Mouse (Mus musculus): ENCODE measurements around the gene Serpinf2. TPM values are rescaled to one million over a fixed set of nuclear protein-coding genes. Genes with fewer than 3 reads are reported as not detected.

The Serpinf2 gene
- polyA plus RNA-seq (2017; shearing (Covaris generic)), result not detected

DNA sequence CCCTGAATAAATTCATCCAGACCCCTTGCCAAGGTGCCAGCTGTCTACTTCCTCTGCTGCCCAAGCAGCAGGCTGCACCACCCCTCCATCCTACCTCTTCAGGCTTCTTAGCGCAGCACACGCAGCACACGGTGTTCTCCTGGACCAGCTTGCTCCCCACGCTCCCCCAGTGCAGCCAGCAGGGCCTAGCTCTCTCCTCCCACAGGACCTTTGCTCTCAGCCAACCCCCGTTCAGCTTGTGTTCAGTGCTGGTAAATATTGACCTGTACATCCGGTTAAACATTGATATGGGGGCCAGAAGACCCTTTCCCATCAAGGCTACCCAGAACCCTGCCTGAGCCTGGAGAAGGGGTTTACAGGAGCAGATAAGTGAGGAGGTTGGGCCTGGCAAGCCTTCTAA is at the start of gene Serpinf2:
Gene Serpinf2, minus strand, starts transcription at position 229 of the 400 bp plus-strand sequence.

DNA sequence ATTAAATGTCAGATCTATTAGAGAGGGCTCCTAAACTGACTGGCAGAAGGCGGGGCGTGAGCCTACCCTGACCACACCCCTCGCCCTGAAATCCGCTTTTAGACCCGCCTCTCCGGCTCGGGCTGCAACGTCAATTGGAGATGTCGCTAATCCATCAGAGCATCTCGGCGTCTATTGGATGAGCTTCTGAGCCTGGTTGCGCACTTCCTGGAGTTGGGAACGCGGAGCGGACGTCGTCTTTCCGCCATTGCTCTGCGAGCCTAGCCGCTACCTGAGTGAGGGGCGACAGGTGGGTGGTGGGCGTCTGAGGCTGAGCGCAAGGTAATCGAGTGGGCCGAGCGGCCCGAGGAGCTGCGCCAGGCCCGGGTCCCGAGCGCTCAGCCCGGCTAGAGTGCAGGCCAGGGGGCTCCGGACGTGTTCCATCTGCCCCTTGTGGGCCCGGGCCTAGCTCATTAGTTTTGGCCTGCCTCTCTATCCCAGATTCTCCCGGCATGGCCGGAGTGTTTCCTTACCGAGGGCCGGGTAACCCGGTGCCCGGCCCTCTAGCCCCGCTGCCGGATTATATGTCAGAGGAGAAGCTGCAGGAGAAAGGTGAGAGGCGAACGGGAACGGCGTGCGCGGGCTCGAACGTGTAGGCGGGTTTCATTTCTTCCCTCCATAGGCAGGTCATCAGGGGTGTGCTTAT is 47.4 kb upstream of the Serpinf2 start, which contains the start of gene Prpf8:
Gene Prpf8, plus strand, starts transcription at position 216 of the 685 bp plus-strand sequence.

DNA sequence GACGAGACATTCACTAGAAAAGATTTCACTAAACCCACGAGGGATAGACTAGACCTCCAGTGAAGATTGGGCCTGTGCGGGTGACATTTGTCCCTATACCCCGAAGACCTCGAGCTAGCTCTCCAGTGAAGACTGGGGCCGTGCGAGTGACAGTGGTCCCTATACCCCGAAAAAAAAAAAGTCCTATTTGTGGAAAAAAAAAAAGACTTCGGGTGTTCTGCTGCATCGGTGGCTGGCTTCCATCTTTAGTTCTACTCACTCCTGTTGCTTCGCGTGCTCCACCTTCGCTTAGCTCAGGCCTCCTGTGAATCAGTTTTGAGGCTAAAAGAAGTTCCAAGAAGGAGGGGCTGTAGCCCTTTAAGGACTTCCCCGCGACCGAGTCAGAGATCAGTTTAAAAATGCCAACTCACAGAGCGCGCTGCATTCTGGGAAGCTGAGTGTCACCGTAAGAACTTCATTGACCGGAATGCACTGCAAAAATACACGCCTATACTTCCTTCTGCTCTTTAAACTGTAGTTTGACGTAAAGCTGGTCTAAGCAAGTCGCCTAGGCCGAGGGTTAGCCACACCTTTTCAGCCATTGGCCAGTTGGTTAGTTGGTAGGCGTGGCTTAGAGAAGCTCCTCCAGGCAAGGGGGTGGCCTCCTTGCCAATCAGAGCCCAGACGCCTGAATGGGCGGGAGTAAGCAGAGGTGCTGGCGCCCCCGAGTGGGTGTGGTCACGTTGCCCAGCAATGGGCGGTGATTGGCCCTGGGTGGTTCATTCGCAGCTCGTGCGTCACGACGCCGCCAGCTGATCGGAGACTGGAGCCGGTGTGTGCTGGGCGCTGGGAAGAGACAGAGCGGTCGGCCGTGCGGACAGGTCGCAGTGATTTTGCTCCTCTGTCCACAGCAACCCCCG is 21.7 kb upstream of the Serpinf2 start, which contains the start of gene Tlcd2:
Gene Tlcd2, plus strand, starts transcription at position 872 of the 899 bp plus-strand sequence.

DNA sequence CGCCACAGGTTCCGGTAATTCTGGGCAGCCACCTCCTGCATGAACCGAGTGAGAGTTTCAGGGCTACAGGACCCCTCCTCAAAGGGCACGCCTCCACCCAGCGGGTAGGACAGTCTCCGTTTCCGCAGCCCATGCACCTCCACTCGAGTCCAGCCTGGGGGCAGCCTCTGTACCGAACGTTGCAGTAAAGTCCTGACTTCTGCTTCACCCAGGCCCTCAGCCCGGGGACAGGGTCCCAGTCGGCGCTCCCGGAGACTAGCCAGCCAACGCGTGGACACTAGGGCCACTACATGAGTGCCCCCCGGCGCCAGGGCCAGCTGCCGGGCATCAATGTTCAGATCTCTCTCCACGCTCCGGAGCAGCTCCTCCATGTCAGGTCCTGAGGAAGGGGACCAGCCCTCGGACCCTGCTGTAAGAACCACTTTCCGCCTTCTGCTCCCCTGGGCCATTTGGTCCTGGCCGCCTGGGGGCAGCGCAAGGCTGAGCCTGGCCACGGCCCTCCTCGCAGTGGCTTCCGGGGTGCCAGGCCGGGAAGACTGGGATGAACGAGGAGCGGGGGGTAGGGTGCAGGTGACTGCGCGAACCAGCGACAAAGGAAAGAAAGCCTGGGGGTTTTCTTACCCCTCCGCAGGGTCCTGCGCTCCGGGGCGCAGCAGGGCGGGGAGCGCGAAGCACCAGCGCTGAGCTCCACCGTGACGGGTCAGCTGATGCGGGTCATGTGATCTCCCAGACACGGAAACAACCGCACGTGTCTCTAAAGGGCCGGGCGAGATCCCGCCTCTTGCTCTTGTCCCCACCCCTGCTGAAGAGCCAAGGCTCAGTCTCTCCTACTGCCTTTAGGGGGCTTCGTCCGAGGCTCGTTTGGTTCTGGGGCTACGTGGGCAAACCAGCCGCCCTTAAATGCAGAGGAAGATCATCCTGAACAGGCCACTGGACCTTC is 14.9 kb upstream of the Serpinf2 start, which contains the start of gene Wdr81:
Gene Wdr81, minus strand, starts transcription at position 727 of the 940 bp plus-strand sequence.

DNA sequence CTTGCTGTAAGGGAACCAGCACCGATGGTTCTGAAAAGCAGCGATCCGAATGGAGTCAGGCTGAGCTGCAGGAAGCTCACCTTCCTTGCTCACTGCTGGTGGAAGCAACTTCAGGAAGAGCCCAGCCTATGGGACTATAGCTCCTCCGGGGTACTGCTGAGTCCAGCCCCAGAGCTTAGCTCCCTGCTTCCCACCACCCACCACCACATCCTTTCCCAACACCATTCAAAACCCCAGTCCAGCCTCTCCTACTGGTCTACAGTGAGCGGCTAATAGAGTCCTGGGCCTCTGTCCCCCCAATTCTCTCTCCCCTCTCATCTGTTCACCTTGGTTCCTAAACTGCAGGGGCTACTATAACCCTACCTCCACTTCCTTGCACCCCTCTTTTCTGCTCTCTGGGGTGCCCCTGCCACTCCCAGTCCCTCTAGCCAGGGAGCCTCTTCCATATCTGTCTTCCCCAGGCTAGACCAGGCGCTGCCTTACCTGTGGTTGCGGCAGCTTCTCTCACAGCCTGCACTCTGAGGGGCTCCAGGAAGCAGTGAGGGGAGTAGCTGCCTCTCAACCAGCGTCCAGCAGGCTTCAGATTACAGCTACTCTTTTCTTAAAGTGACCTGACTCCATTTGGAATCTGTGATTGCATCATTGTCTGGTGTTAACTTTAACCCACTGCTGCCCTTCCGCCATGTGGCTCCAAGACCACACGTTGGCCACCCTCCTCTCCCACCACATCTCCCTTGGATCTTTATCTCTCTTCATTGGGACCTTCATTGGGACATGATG is 17.2 kb downstream of the Serpinf2 start, which contains the start of gene Serpinf1:
Gene Serpinf1, minus strand, starts transcription at position 689 of the 780 bp plus-strand sequence.

Other genes with a start within 250 kb of the Serpinf2 start
- 26.3 TPM for gene Dph1, start 248.3 kb downstream of the Serpinf2 start, polyA plus RNA-seq (2017; shearing (Covaris generic))
- 1.9 TPM for gene Rtn4rl1, start 245.8 kb downstream of the Serpinf2 start, polyA plus RNA-seq (2017; shearing (Covaris generic))
- gene Rpa1, start 91.3 kb downstream of the Serpinf2 start, polyA plus RNA-seq (2017; shearing (Covaris generic)), result 152 TPM
- 30.3 TPM for gene Smyd4, start 91.2 kb downstream of the Serpinf2 start, polyA plus RNA-seq (2017; shearing (Covaris generic))
- 4.4 TPM for gene Serpinf1, start 16.9 kb downstream of the Serpinf2 start, polyA plus RNA-seq (2017; shearing (Covaris generic))
- gene Wdr81, start 15.1 kb upstream of the Serpinf2 start, polyA plus RNA-seq (2017; shearing (Covaris generic)), result 20.5 TPM
- gene Tlcd2, start 22.1 kb upstream of the Serpinf2 start, polyA plus RNA-seq (2017; shearing (Covaris generic)), result 7.0 TPM
- 73.0 TPM for gene Prpf8, start 47.2 kb upstream of the Serpinf2 start, polyA plus RNA-seq (2017; shearing (Covaris generic))
- not detected for gene Rilp, start 70.5 kb upstream of the Serpinf2 start, polyA plus RNA-seq (2017; shearing (Covaris generic))
- 0.65 TPM for gene Scarf1, start 73.9 kb upstream of the Serpinf2 start, polyA plus RNA-seq (2017; shearing (Covaris generic))
- gene Slc43a2, start 92.1 kb upstream of the Serpinf2 start, polyA plus RNA-seq (2017; shearing (Covaris generic)), result 51.2 TPM
- gene Pitpna, start 148.5 kb upstream of the Serpinf2 start, polyA plus RNA-seq (2017; shearing (Covaris generic)), result 36.6 TPM
- gene Inpp5k, start 191.4 kb upstream of the Serpinf2 start, polyA plus RNA-seq (2017; shearing (Covaris generic)), result 151 TPM
- gene Myo1c, start 210.9 kb upstream of the Serpinf2 start, polyA plus RNA-seq (2017; shearing (Covaris generic)), result 32.2 TPM
- gene Crk, start 239.7 kb upstream of the Serpinf2 start, polyA plus RNA-seq (2017; shearing (Covaris generic)), result 9.6 TPM